Mouse (Mus musculus) yolk sac, embryonic 10.5 days (tissue): ENCODE data around the gene Clec16a.

Experiments used
- DNase-seq: peaks from one replicate; pipeline ENCODE4 v3.0.0-alpha.2; 2017; ENCODE audit warnings: low spot score

The Clec16a gene

GRCm38 (mm10) chr16:10534567-10534966, 10.6 kb upstream of the Clec16a start:
- no peak for DNase-seq

GRCm38 (mm10) chr16:10536323-10536722, 8.8 kb upstream of the Clec16a start:
- DNase-seq = no peak

- DNase-seq = no peak
Measured at GRCm38 (mm10) chr16:10536961-10537360, 8.2 kb upstream of the Clec16a start.

GRCm38 (mm10) chr16:10540763-10541597, 4.2 kb upstream of the Clec16a start:
- no peak for DNase-seq

GRCm38 (mm10) chr16:10541598-10541930, 3.6 kb upstream of the Clec16a start:
- DNase-seq = no peak

GRCm38 (mm10) chr16:10542266-10542665, 2.9 kb upstream of the Clec16a start:
- DNase-seq = no peak

- peak; percentile 96 for DNase-seq
Measured at GRCm38 (mm10) chr16:10542698-10543365, 2.3 kb upstream of the Clec16a start, which contains the start of gene Dexi. Dexi (minus strand) TSS chr16:10543054.

GRCm38 (mm10) chr16:10546865-10547264, 1.7 kb downstream of the Clec16a start:
- no peak for DNase-seq

- no peak for DNase-seq
Measured at GRCm38 (mm10) chr16:10548938-10549337, 3.8 kb downstream of the Clec16a start.

- no peak for DNase-seq
Measured at GRCm38 (mm10) chr16:10549600-10549999, 4.5 kb downstream of the Clec16a start.

GRCm38 (mm10) chr16:10551592-10551991, 6.5 kb downstream of the Clec16a start:
- no peak for DNase-seq

- DNase-seq = no peak
Measured at GRCm38 (mm10) chr16:10553858-10554257, 8.7 kb downstream of the Clec16a start.

- no peak for DNase-seq
Measured at GRCm38 (mm10) chr16:10559991-10560390, 14.9 kb downstream of the Clec16a start.

- DNase-seq = peak; percentile 53
Measured at GRCm38 (mm10) chr16:10565278-10565885, 20.2 kb downstream of the Clec16a start.

GRCm38 (mm10) chr16:10567153-10567552, 22.0 kb downstream of the Clec16a start:
- DNase-seq = no peak

- no peak for DNase-seq
Measured at GRCm38 (mm10) chr16:10569809-10570395, 24.8 kb downstream of the Clec16a start.

- DNase-seq = no peak
Measured at GRCm38 (mm10) chr16:10570708-10571107, 25.6 kb downstream of the Clec16a start.

- no peak for DNase-seq
Measured at GRCm38 (mm10) chr16:10571820-10572219, 26.7 kb downstream of the Clec16a start.

GRCm38 (mm10) chr16:10574936-10575335, 29.8 kb downstream of the Clec16a start:
- no peak for DNase-seq

GRCm38 (mm10) chr16:10575915-10576314, 30.8 kb downstream of the Clec16a start:
- no peak for DNase-seq

GRCm38 (mm10) chr16:10577548-10577947, 32.4 kb downstream of the Clec16a start:
- no peak for DNase-seq

GRCm38 (mm10) chr16:10578376-10578775, 33.2 kb downstream of the Clec16a start:
- DNase-seq = no peak
